Mouse (Mus musculus): Measurements from ENCODE around the gene Vapa.

- TF ChIP-seq CTCF (IDR thresholded peaks at IDR 0.05; ENCODE audit: extremely low read depth, insufficient read length, insufficient replicate concordance, low read depth, low read length) (no peak), POLR2A (IDR thresholded peaks at IDR 0.05; ENCODE audit: low read depth, low read length) (no peak)
Observed at GRCm38 (mm10) chr17:65581440-65581839, 31.9 kb downstream of the Vapa start.

Data from small intestine, adult 2 months (tissue).